Mouse (Mus musculus) cerebellum, adult 2 months (tissue): ENCODE measurements around the gene Ranbp3l. TPM values are rescaled to one million over a fixed set of nuclear protein-coding genes. Genes with fewer than 3 reads are reported as not detected.

ENCODE experiments used
- DNase-seq, 2 experiments: peaks; one replicate each; pipeline ENCODE4 v3.0.0; 2021
- H3K27ac ChIP-seq: fragments of 200-500 bp; 2 replicates; pipeline ENCODE4 v1.5.1; 2012; ENCODE audit warnings: low read length, control low read depth, inconsistent platforms; ENCODE audit not compliant: insufficient read depth
- H3K27me3 ChIP-seq: fragments of 200-500 bp; 2 replicates; pipeline ENCODE4 v1.6.1; 2012; ENCODE audit warnings: inconsistent platforms, mild to moderate bottlenecking, low read length, moderate library complexity; ENCODE audit not compliant: control insufficient read depth, insufficient read depth
- H3K4me1 ChIP-seq: fragments of 200-500 bp; 2 replicates; pipeline ENCODE4 v1.6.1; 2011; ENCODE audit warnings: low read length; ENCODE audit not compliant: control insufficient read depth, insufficient read depth
- H3K4me3 ChIP-seq: fragments of 200-500 bp; replicated peaks from 2 replicates; pipeline ENCODE3; 2011; ENCODE audit warnings: mild to moderate bottlenecking, low read depth, low read length, control low read depth; ENCODE audit not compliant: insufficient read depth
- CTCF ChIP-seq: fragments of 200-500 bp; IDR thresholded peaks from 2 replicates; pipeline ENCODE4 v1.5.1; 2011; ENCODE audit warnings: low read depth, mild to moderate bottlenecking, control low read depth, low read length, moderate library complexity, borderline replicate concordance; ENCODE audit not compliant: insufficient read depth
- POLR2A ChIP-seq: fragments of 200-500 bp; IDR thresholded peaks from 2 replicates; pipeline ENCODE4 v1.6.1; 2011; ENCODE audit warnings: low read length, control low read depth, borderline replicate concordance; ENCODE audit not compliant: insufficient read depth
- WGBS: fragments of 180-500 bp; shearing (Covaris S2); methylation state at CpG from one replicate; pipeline ENCODE4 v1.1.7; 2018; 5-methylcytosine and 5-hydroxymethylcytosine counted together
- polyA plus RNA-seq: library from polyadenylated mRNA; depleted of rRNA; stranded (reverse); fragments of >200 nt; gene quantifications from 2 replicates; pipeline ENCODE4 v1.2.3, GENCODE M21; 2012; rRNA removed

Ranbp3l gene
- polyA plus RNA-seq, 1 experiment, result 2.4 TPM

- no peak for DNase-seq
- H3K4me1 ChIP-seq, result no peaks in the 10 kb centered on the region
- TF ChIP-seq CTCF (no peak), POLR2A (no peak)
- H3K4me3 ChIP-seq, result no peak overlapping the region
- WGBS, result 58% methylated on average over 3 of the region's 3 CpGs
- H3K27me3 ChIP-seq, result no peaks in the 10 kb centered on the region
- no peak overlapping the region for H3K27ac ChIP-seq
Measured at GRCm38 (mm10) chr15:9111648-9112047, 143.9 kb downstream of the Ranbp3l start.

- WGBS, result 64% methylated on average over 9 of the region's 9 CpGs
- H3K27me3 ChIP-seq, result no peaks in the 10 kb centered on the region
- H3K4me1 ChIP-seq, result no peaks in the 10 kb centered on the region
- TF ChIP-seq CTCF (no peak), POLR2A (no peak)
- DNase-seq, result no peak
- no peak overlapping the region for H3K4me3 ChIP-seq
- H3K27ac ChIP-seq, result no peak overlapping the region
Measured at GRCm38 (mm10) chr15:9113556-9113955, 145.8 kb downstream of the Ranbp3l start.

GRCm38 (mm10) chr15:9114131-9114530 lies 146.4 kb downstream of the Ranbp3l start:
- TF ChIP-seq CTCF, result no peak
- no peak for TF ChIP-seq POLR2A
- Histone ChIP-seq H3K27me3 (no peaks in the 10 kb centered on the region), H3K4me3 (no peak overlapping the region), H3K27ac (no peak overlapping the region), H3K4me1 (no peaks in the 10 kb centered on the region)
- 86% methylated on average over 4 of the region's 4 CpGs for WGBS
- no peak for DNase-seq

GRCm38 (mm10) chr15:9114599-9114998 lies 146.8 kb downstream of the Ranbp3l start:
- no peak overlapping the region for H3K4me3 ChIP-seq
- 73% methylated on average over 5 of the region's 5 CpGs for WGBS

More at GRCm38 (mm10) chr15:9114599-9114998, 146.8 kb downstream of the Ranbp3l start:
- no peaks in the 10 kb centered on the region for H3K4me1 ChIP-seq
- no peak for DNase-seq
- no peaks in the 10 kb centered on the region for H3K27me3 ChIP-seq
- TF ChIP-seq CTCF (no peak), POLR2A (no peak)
- no peak overlapping the region for H3K27ac ChIP-seq

Other genes with a start within 250 kb of the Ranbp3l start
- gene Nadk2, start 103.3 kb downstream of the Ranbp3l start, polyA plus RNA-seq, result 60.8 and 64.3 TPM in 2 replicates
- gene Lmbrd2, start 172.6 kb downstream of the Ranbp3l start, polyA plus RNA-seq, result 16.4 and 17.0 TPM in 2 replicates
- 4.2 and 4.9 TPM in 2 replicates for gene Skp2, start 187.5 kb downstream of the Ranbp3l start, polyA plus RNA-seq